Mouse (Mus musculus): ENCODE measurements around the gene 4930564D02Rik. TPM values are rescaled to one million over a fixed set of nuclear protein-coding genes. Genes with fewer than 3 reads are reported as not detected.
A peak's percentile ranks its signal among the peaks of the same experiment; 100 is the strongest.

Gene 4930564D02Rik
- polyA plus RNA-seq, 1 experiment from 2014 or later = not detected

DNA sequence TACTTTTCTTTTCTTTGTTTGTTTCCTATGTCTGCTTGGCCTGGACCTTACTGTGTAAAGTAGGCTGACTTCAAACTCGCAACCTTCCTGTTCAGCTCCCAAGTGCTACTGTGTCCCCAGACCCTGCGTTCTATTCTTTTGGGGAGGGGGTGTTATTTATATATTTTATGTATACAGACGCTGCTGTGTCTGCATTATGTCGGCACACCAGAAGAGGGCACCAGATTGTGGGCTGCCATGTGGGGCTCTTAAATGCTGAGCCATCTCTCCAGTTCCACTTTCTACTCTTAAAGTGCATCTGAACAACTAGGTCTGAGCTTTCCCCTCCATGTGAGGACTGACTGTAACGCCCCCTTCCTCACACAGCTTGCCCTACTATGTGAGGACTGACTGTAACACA lies 22.9 kb upstream of the 4930564D02Rik start:
- no peak overlapping the region for H3K4me3 ChIP-seq (replicated peaks)
- H3K9me3 ChIP-seq (replicated peaks) = no peaks in the 10 kb centered on the region
- H3K4me2 ChIP-seq = no peak overlapping the region
- no peaks in the 10 kb centered on the region for H3K36me3 ChIP-seq
- no peak overlapping the region for H3K9ac ChIP-seq
- H3K27me3 ChIP-seq = peaks cover 11% of the 10 kb centered on the region
- DNase-seq = no peak
- ATAC-seq (ENCODE audit: low read depth) = no peak
- H3K27ac ChIP-seq = no peak overlapping the region
- WGBS (ENCODE audit: insufficient replicate concordance) = 62% methylated on average over 5 of the region's 5 CpGs
- peaks cover 13% of the 10 kb centered on the region for H3K4me1 ChIP-seq (replicated peaks)

DNA sequence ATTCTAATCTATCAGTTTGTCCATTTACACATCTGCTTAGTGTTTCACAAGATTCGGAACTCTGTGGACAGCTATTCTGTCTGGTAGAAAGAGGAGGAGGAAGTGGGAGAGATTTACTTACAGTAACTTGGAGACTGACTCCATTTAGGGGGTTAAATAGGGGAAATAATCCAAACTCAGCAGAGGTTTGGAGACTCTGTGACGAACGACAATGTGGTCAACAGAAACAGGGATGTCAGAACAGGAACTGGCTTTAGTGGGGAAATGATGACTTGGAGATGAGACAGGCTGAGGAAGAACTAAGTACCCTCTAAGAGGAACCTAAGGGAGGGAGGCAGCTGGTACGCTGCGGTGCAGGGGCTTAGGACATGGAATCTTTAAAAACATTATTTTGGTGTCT lies 19.8 kb upstream of the 4930564D02Rik start:
- Histone ChIP-seq H3K27ac (no peak overlapping the region; the same call in 1 of the 2 replicates), H3K9ac (no peak overlapping the region), H3K4me1 (replicated peaks) (0 out of 2 replicates have a peak, but pooled peaks cover 5% of the 10 kb centered on the region), H3K4me3 (replicated peaks) (no peak overlapping the region), H3K27me3 (peaks cover 31% of the 10 kb centered on the region), H3K4me2 (no peak overlapping the region), H3K36me3 (no peaks in the 10 kb centered on the region), H3K9me3 (replicated peaks) (no peaks in the 10 kb centered on the region)
- 11% methylated on average over 5 of the region's 5 CpGs for WGBS (ENCODE audit: insufficient replicate concordance)
- no peak for ATAC-seq (ENCODE audit: low read depth)
- DNase-seq = no peak

DNA sequence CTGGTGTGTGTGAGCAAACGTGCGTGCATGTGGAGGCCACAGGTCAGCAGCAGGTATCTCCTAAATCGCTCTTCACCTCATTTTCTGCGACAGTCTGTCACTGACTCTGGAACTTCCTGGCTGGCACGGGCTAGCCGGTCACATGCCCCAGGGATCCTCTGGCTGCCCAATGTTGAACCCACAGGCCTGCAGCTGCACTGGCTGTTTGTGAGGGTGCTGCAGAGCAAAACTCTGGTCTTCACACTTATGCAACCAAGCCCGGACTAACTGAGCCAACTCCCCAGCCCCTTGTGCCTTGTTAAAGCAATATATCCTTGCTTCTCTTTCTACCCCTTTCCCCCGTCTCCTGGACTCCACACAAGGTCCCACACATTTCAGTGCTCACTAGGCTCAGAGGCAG lies 19.0 kb upstream of the 4930564D02Rik start:
- 31% methylated on average over 8 of the region's 8 CpGs for WGBS (ENCODE audit: insufficient replicate concordance)
- peaks cover 8% of the 10 kb centered on the region for H3K4me1 ChIP-seq (replicated peaks)
- no peak for DNase-seq
- H3K27me3 ChIP-seq = peaks cover 38% of the 10 kb centered on the region
- no peak overlapping the region for H3K9ac ChIP-seq
- no peak overlapping the region for H3K27ac ChIP-seq
- no peaks in the 10 kb centered on the region for H3K9me3 ChIP-seq (replicated peaks)
- no peak for ATAC-seq (ENCODE audit: low read depth)
- no peak overlapping the region for H3K4me3 ChIP-seq (replicated peaks)
- no peaks in the 10 kb centered on the region for H3K36me3 ChIP-seq
- no peak overlapping the region for H3K4me2 ChIP-seq

GRCm38 (mm10) chr3:105049848-105050247 lies 16.8 kb upstream of the 4930564D02Rik start:
- H3K9me3 ChIP-seq (replicated peaks) = no peaks in the 10 kb centered on the region
- DNase-seq (no peak), ATAC-seq (ENCODE audit: low read depth) (no peak)
- no peak overlapping the region for H3K9ac ChIP-seq
- no peak overlapping the region for H3K4me2 ChIP-seq
- H3K36me3 ChIP-seq = no peaks in the 10 kb centered on the region
- 33% methylated on average over 6 of the region's 6 CpGs for WGBS (ENCODE audit: insufficient replicate concordance)
- peaks cover 11% of the 10 kb centered on the region for H3K4me1 ChIP-seq (replicated peaks)
- H3K4me3 ChIP-seq (replicated peaks) = no peak overlapping the region
- no peak overlapping the region for H3K27ac ChIP-seq
- H3K27me3 ChIP-seq = peaks cover 59% of the 10 kb centered on the region

DNA sequence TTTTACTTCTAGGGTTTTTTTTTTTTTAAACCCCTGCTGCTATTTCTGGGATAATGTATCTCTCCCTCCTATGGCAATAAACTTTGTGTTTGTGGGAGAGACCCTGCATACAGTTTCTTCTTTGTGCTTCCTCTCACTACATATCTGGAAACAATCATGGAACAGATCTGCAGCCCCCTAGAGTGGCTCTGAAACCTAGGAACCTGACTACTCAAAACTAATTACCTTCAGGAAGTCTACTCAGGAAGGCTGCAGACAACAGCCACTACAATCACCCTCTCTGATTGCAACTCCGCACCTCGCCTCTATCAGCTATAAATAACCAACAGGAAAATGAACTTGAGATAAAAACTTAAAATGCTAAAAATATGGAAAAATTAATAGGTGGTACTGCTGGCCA lies 15.5 kb upstream of the 4930564D02Rik start:
- 22% methylated on average over 2 of the region's 2 CpGs for WGBS (ENCODE audit: insufficient replicate concordance)
- Histone ChIP-seq H3K27me3 (peaks cover 63% of the 10 kb centered on the region), H3K36me3 (no peaks in the 10 kb centered on the region), H3K9me3 (replicated peaks) (no peaks in the 10 kb centered on the region), H3K27ac (no peak overlapping the region), H3K4me1 (replicated peaks) (peaks cover 11% of the 10 kb centered on the region), H3K4me2 (no peak overlapping the region), H3K4me3 (replicated peaks) (no peak overlapping the region), H3K9ac (no peak overlapping the region)
- no peak for ATAC-seq (ENCODE audit: low read depth)
- DNase-seq = no peak

GRCm38 (mm10) chr3:105052171-105052936 lies 14.3 kb upstream of the 4930564D02Rik start:
- ATAC-seq (ENCODE audit: low read depth) (no peak; the same call in 1 of the 2 replicates), DNase-seq (no peak)
- Histone ChIP-seq H3K27ac (no peak overlapping the region), H3K27me3 (peaks cover 60% of the 10 kb centered on the region), H3K9ac (peak overlapping the region; percentile 56), H3K4me1 (replicated peaks) (peaks cover 11% of the 10 kb centered on the region), H3K36me3 (no peaks in the 10 kb centered on the region), H3K9me3 (replicated peaks) (no peaks in the 10 kb centered on the region), H3K4me2 (peak overlapping the region; percentile 71), H3K4me3 (replicated peaks) (peak overlapping the region; percentile 65)
- WGBS (ENCODE audit: insufficient replicate concordance) = 3% methylated on average over 36 of the region's 37 CpGs

DNA sequence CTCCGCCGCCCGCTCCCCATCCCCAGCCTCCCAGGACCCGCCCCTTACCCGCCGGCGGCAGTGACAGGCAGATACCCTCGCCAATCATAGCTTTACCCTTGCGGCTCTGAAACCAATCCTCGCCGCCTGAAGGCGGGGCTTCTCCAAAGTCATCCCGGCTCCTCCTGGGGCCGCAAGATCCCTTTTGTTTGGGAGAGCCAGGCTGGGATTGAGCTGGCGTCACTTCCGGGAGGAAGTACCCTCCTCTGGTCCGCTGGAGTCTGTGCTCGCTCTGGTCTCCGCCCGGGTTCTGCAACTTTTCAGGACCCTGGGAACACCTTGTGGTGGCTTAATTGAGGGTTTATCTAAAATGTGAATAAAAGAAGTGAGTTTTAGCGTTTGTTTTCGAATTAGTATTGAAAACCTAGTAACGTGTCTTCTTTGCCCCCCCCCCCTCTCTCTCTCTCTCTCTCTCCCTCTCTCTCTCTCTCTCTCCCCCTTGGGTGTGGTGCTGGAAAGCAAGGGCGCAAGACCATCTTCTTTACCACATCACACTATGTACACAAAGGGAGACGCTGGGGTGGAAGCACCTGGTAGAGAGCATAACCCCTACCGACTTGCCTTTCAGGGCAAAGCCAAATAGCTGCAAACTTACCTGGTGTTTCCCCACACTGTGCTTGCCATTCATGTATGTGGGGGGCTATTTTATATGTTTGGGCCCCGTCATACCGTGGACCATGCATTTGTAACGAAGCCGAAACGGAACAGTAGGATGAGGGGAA lies 13.5 kb upstream of the 4930564D02Rik start, which contains the start of gene Cttnbp2nl:
Cttnbp2nl (minus strand) TSS at position 210 of the 761 bp plus-strand sequence.
- no peaks in the 10 kb centered on the region for H3K36me3 ChIP-seq
- H3K9ac ChIP-seq = peak within 1 kb of the TSS; percentile 56
- 1% methylated on average over 31 of the region's 31 CpGs for WGBS (ENCODE audit: insufficient replicate concordance)
- no peaks in the 10 kb centered on the region for H3K9me3 ChIP-seq (replicated peaks)
- H3K4me2 ChIP-seq = peak within 1 kb of the TSS; percentile 71
- H3K4me3 ChIP-seq (replicated peaks) = peak within 1 kb of the TSS; percentile 65
- peaks cover 53% of the 10 kb centered on the region for H3K27me3 ChIP-seq
- peaks cover 7% of the 10 kb centered on the region for H3K4me1 ChIP-seq (replicated peaks)
- no peak within 1 kb of the TSS for H3K27ac ChIP-seq
- DNase-seq (peak; percentile 76), ATAC-seq (ENCODE audit: low read depth) (peak; percentile 91)

DNA sequence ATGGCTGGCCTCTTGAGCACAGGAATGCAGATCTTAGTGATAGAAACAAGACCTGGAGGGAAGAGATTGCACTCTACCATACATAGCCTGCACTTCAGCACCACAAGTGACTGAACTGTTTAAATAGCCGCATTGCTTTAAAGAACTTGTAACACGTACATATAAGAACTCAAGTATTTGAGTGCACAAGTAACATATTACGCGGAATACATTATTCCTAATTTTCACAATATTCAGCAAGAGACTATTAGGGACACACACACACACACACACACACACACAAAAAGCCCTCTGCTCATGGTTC lies 13.0 kb upstream of the 4930564D02Rik start:
- WGBS (ENCODE audit: insufficient replicate concordance) = 53% methylated on average over 4 of the region's 4 CpGs
- Histone ChIP-seq H3K9ac (no peak overlapping the region), H3K9me3 (replicated peaks) (no peaks in the 10 kb centered on the region), H3K4me1 (replicated peaks) (peaks cover 8% of the 10 kb centered on the region), H3K4me2 (peak overlapping the region; percentile 71), H3K27ac (no peak overlapping the region), H3K4me3 (replicated peaks) (peak overlapping the region; percentile 65; the same call in 1 of the 2 replicates), H3K27me3 (peaks cover 53% of the 10 kb centered on the region), H3K36me3 (no peaks in the 10 kb centered on the region)
- ATAC-seq (ENCODE audit: low read depth) = no peak
- DNase-seq = no peak

GRCm38 (mm10) chr3:105054952-105055351 lies 11.7 kb upstream of the 4930564D02Rik start:
- DNase-seq = no peak
- H3K4me3 ChIP-seq (replicated peaks) = no peak overlapping the region
- H3K27ac ChIP-seq = 0 out of 2 replicates have a peak overlapping the region, but pooled peaks have one; percentile 13
- H3K27me3 ChIP-seq = peaks cover 54% of the 10 kb centered on the region
- 21% methylated on average over 7 of the region's 7 CpGs for WGBS (ENCODE audit: insufficient replicate concordance)
- no peaks in the 10 kb centered on the region for H3K9me3 ChIP-seq (replicated peaks)
- no peak for ATAC-seq (ENCODE audit: low read depth)
- peaks cover 9% of the 10 kb centered on the region for H3K4me1 ChIP-seq (replicated peaks)
- H3K4me2 ChIP-seq = no peak overlapping the region
- no peak overlapping the region for H3K9ac ChIP-seq
- H3K36me3 ChIP-seq = no peaks in the 10 kb centered on the region

DNA sequence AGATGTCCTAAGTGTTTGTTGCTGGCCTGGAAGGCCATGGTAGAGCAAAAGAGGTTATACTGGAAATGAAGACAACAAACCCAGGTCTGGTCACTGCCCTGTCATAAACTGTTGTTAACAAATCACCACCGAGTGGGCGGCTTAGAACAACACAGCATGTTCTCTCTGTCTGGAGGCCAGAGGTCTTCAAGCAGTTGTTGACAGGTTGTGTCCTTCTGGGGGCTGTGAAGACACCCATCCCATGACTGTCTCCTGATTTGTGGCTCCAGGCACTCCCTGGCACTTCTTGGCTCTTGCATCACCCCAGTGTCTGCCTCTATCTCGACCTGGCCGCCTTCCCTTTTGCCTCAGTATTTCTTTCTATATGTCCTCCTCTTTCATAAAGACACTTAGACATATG lies 11.0 kb upstream of the 4930564D02Rik start:
- no peak overlapping the region for H3K27ac ChIP-seq

GRCm38 (mm10) chr3:105058627-105059513 lies 7.8 kb upstream of the 4930564D02Rik start:
- H3K27me3 ChIP-seq = peaks cover 27% of the 10 kb centered on the region
- H3K4me3 ChIP-seq (replicated peaks) = no peak overlapping the region
- peak overlapping the region; percentile 45; the same call in 1 of the 2 replicates for H3K4me2 ChIP-seq
- peak; percentile 33 for DNase-seq
- H3K9me3 ChIP-seq (replicated peaks) = no peaks in the 10 kb centered on the region
- H3K9ac ChIP-seq = no peak overlapping the region
- ATAC-seq (ENCODE audit: low read depth) = no peak
- H3K4me1 ChIP-seq (replicated peaks) = 0 out of 2 replicates have a peak, but pooled peaks cover 3% of the 10 kb centered on the region
- WGBS (ENCODE audit: insufficient replicate concordance) = 17% methylated on average over 25 of the region's 25 CpGs
- H3K36me3 ChIP-seq = no peaks in the 10 kb centered on the region
- no peak overlapping the region for H3K27ac ChIP-seq

More for the DNA sequence above, 11.0 kb upstream of the 4930564D02Rik start:
- WGBS (ENCODE audit: insufficient replicate concordance) = 51% methylated on average over 4 of the region's 4 CpGs
- DNase-seq = no peak
- Histone ChIP-seq H3K9me3 (replicated peaks) (no peaks in the 10 kb centered on the region), H3K27me3 (peaks cover 55% of the 10 kb centered on the region), H3K4me3 (replicated peaks) (no peak overlapping the region), H3K9ac (no peak overlapping the region), H3K4me2 (no peak overlapping the region), H3K4me1 (replicated peaks) (peaks cover 9% of the 10 kb centered on the region), H3K36me3 (no peaks in the 10 kb centered on the region)
- ATAC-seq (ENCODE audit: low read depth) = no peak

All from liver, embryonic 13.5 days (tissue).